Mouse (Mus musculus): ENCODE data around the gene Poglut1. TPM values are rescaled to one million over a fixed set of nuclear protein-coding genes. Genes with fewer than 3 reads are reported as not detected.

The Poglut1 gene
- polyA plus RNA-seq, 1 experiment from 2014 or later = 78.7 TPM

GRCm38 (mm10) chr16:38571481-38571880, 21.4 kb upstream of the Poglut1 start:
- Histone ChIP-seq H3K27ac (no peak overlapping the region), H3K9me3 (replicated peaks) (no peaks in the 10 kb centered on the region), H3K36me3 (peaks cover 92% of the 10 kb centered on the region), H3K4me1 (no peaks in the 10 kb centered on the region), H3K27me3 (ENCODE audit: low read depth, poor library complexity, severe bottlenecking) (no peaks in the 10 kb centered on the region), H3K4me3 (no peak overlapping the region)
- 95% methylated on average over 3 of the region's 3 CpGs for WGBS
- DNase-seq (ENCODE audit: low spot score) = no peak

GRCm38 (mm10) chr16:38568192-38568591, 18.1 kb upstream of the Poglut1 start:
- Histone ChIP-seq H3K27me3 (ENCODE audit: low read depth, poor library complexity, severe bottlenecking) (no peaks in the 10 kb centered on the region), H3K4me3 (no peak overlapping the region), H3K36me3 (peaks cover 87% of the 10 kb centered on the region), H3K9me3 (replicated peaks) (no peaks in the 10 kb centered on the region), H3K4me1 (peaks cover 9% of the 10 kb centered on the region), H3K27ac (no peak overlapping the region)
- 97% methylated on average over 5 of the region's 5 CpGs for WGBS
- DNase-seq (ENCODE audit: low spot score) = no peak

- WGBS = 42% methylated on average over 10 of the region's 10 CpGs
- Histone ChIP-seq H3K9me3 (replicated peaks) (no peaks in the 10 kb centered on the region), H3K36me3 (peaks cover 42% of the 10 kb centered on the region), H3K4me1 (peaks cover 9% of the 10 kb centered on the region), H3K27me3 (ENCODE audit: low read depth, poor library complexity, severe bottlenecking) (peaks cover 11% of the 10 kb centered on the region; the same call in 1 of the 2 replicates), H3K27ac (peak overlapping the region; percentile 93), H3K4me3 (peak overlapping the region; percentile 90)
- no peak for DNase-seq (ENCODE audit: low spot score)
Measured at GRCm38 (mm10) chr16:38563516-38563915, 13.5 kb upstream of the Poglut1 start.

- whole genome bisulfite sequencing = under 1% methylated on average over 25 of the region's 25 CpGs
- H3K4me1 ChIP-seq = peaks cover 9% of the 10 kb centered on the region
- H3K4me3 ChIP-seq = peak overlapping the region; percentile 90
- no peak for DNase-seq (ENCODE audit: low spot score)
- H3K36me3 ChIP-seq = peaks cover 36% of the 10 kb centered on the region
- peak overlapping the region; percentile 93 for H3K27ac ChIP-seq
- H3K27me3 ChIP-seq (ENCODE audit: low read depth, poor library complexity, severe bottlenecking) = peaks cover 12% of the 10 kb centered on the region; the same call in 1 of the 2 replicates
- H3K9me3 ChIP-seq (replicated peaks) = no peaks in the 10 kb centered on the region
Measured at GRCm38 (mm10) chr16:38562968-38563327, 12.9 kb upstream of the Poglut1 start.

- Histone ChIP-seq H3K9me3 (replicated peaks) (no peaks in the 10 kb centered on the region), H3K4me1 (peaks cover 9% of the 10 kb centered on the region), H3K4me3 (peak overlapping the region; percentile 90), H3K36me3 (peaks cover 30% of the 10 kb centered on the region), H3K27ac (peak overlapping the region; percentile 93), H3K27me3 (ENCODE audit: low read depth, poor library complexity, severe bottlenecking) (peaks cover 12% of the 10 kb centered on the region; the same call in 1 of the 2 replicates)
- DNase-seq (ENCODE audit: low spot score) = peak; percentile 96
- WGBS = 8% methylated on average over 37 of the region's 37 CpGs
Measured at GRCm38 (mm10) chr16:38562131-38562967, 12.3 kb upstream of the Poglut1 start.

- 94% methylated on average over 3 of the region's 3 CpGs for WGBS
- no peak for DNase-seq (ENCODE audit: low spot score)
- H3K27ac ChIP-seq = no peak within 1 kb of the TSS
- H3K9me3 ChIP-seq (replicated peaks) = no peaks in the 10 kb centered on the region
- peaks cover 21% of the 10 kb centered on the region; the same call in 1 of the 2 replicates for H3K27me3 ChIP-seq (ENCODE audit: low read depth, poor library complexity, severe bottlenecking)
- no peaks in the 10 kb centered on the region for H3K36me3 ChIP-seq
- no peaks in the 10 kb centered on the region for H3K4me1 ChIP-seq
- no peak within 1 kb of the TSS for H3K4me3 ChIP-seq
Measured at GRCm38 (mm10) chr16:38558221-38558748, 8.2 kb upstream of the Poglut1 start, which contains the start of gene Tmem39a. Tmem39a (plus strand) TSS chr16:38558698.

- DNase-seq (ENCODE audit: low spot score) = no peak
- H3K36me3 ChIP-seq = no peaks in the 10 kb centered on the region
- no peak overlapping the region for H3K27ac ChIP-seq
- H3K4me3 ChIP-seq = no peak overlapping the region
- H3K9me3 ChIP-seq (replicated peaks) = no peaks in the 10 kb centered on the region
- H3K27me3 ChIP-seq (ENCODE audit: low read depth, poor library complexity, severe bottlenecking) = peaks cover 39% of the 10 kb centered on the region; the same call in 1 of the 2 replicates
- H3K4me1 ChIP-seq = no peaks in the 10 kb centered on the region
- 87% methylated on average over 3 of the region's 3 CpGs for WGBS
Measured at GRCm38 (mm10) chr16:38555988-38556387, 5.9 kb upstream of the Poglut1 start.

- H3K9me3 ChIP-seq (replicated peaks) = no peaks in the 10 kb centered on the region
- DNase-seq (ENCODE audit: low spot score) = no peak
- H3K36me3 ChIP-seq = peaks cover 57% of the 10 kb centered on the region
- H3K27ac ChIP-seq = no peak overlapping the region
- H3K27me3 ChIP-seq (ENCODE audit: low read depth, poor library complexity, severe bottlenecking) = peaks cover 15% of the 10 kb centered on the region; the same call in 1 of the 2 replicates
- WGBS = 95% methylated on average over 1 of the region's 1 CpGs
- peaks cover 19% of the 10 kb centered on the region for H3K4me1 ChIP-seq
- no peak overlapping the region for H3K4me3 ChIP-seq
Measured at GRCm38 (mm10) chr16:38548000-38548399, 2.1 kb downstream of the Poglut1 start.

- H3K9me3 ChIP-seq (replicated peaks) = no peaks in the 10 kb centered on the region
- no peaks in the 10 kb centered on the region for H3K4me1 ChIP-seq
- DNase-seq (ENCODE audit: low spot score) = no peak
- no peak overlapping the region for H3K4me3 ChIP-seq
- 91% methylated on average over 13 of the region's 13 CpGs for WGBS
- H3K27ac ChIP-seq = no peak overlapping the region
- H3K27me3 ChIP-seq (ENCODE audit: low read depth, poor library complexity, severe bottlenecking) = no peaks in the 10 kb centered on the region
- peaks cover 95% of the 10 kb centered on the region for H3K36me3 ChIP-seq
Measured at GRCm38 (mm10) chr16:38538716-38539380, 11.2 kb downstream of the Poglut1 start.

- peak; percentile 67 for DNase-seq (ENCODE audit: low spot score)
- Histone ChIP-seq H3K4me1 (no peaks in the 10 kb centered on the region), H3K36me3 (peaks cover 95% of the 10 kb centered on the region), H3K4me3 (no peak overlapping the region), H3K9me3 (replicated peaks) (no peaks in the 10 kb centered on the region), H3K27me3 (ENCODE audit: low read depth, poor library complexity, severe bottlenecking) (no peaks in the 10 kb centered on the region), H3K27ac (no peak overlapping the region)
- 61% methylated on average over 8 of the region's 8 CpGs for WGBS
Measured at GRCm38 (mm10) chr16:38536544-38537146, 13.4 kb downstream of the Poglut1 start.

GRCm38 (mm10) chr16:38526264-38526663, 23.8 kb downstream of the Poglut1 start:
- Histone ChIP-seq H3K27me3 (ENCODE audit: low read depth, poor library complexity, severe bottlenecking) (no peaks in the 10 kb centered on the region), H3K4me3 (no peak overlapping the region), H3K4me1 (peaks cover 8% of the 10 kb centered on the region), H3K9me3 (replicated peaks) (no peaks in the 10 kb centered on the region), H3K36me3 (peaks cover 74% of the 10 kb centered on the region), H3K27ac (no peak overlapping the region)
- WGBS = 92% methylated on average over 6 of the region's 6 CpGs
- no peak for DNase-seq (ENCODE audit: low spot score)

- peaks cover 8% of the 10 kb centered on the region for H3K4me1 ChIP-seq
- peaks cover 53% of the 10 kb centered on the region for H3K36me3 ChIP-seq
- WGBS = under 1% methylated on average over 73 of the region's 73 CpGs
- peak within 1 kb of the TSS; percentile 96 for H3K27ac ChIP-seq
- H3K4me3 ChIP-seq = peak within 1 kb of the TSS; percentile 92
- no peaks in the 10 kb centered on the region for H3K27me3 ChIP-seq (ENCODE audit: low read depth, poor library complexity, severe bottlenecking)
- peak; percentile 98 for DNase-seq (ENCODE audit: low spot score)
- H3K9me3 ChIP-seq (replicated peaks) = no peaks in the 10 kb centered on the region
Measured at GRCm38 (mm10) chr16:38522129-38523084, 27.7 kb downstream of the Poglut1 start, which contains the start of gene Timmdc1. Timmdc1 (minus strand) TSS chr16:38522663.
